Mouse (Mus musculus) kidney, adult 2 months (tissue): Measurements from ENCODE around the gene Cog1. TPM values are rescaled to one million over a fixed set of nuclear protein-coding genes. Genes with fewer than 3 reads are reported as not detected.

Source experiments
- DNase-seq: peaks from one replicate; pipeline ENCODE4 v3.0.0; 2021
- H3K27ac ChIP-seq: fragments of 200-500 bp; 2 replicates; pipeline ENCODE4 v1.5.1; 2012; ENCODE audit warnings: low read depth, low read length, control low read depth, inconsistent platforms; ENCODE audit not compliant: insufficient read depth
- H3K27me3 ChIP-seq: fragments of 200-500 bp; replicated peaks from 2 replicates; pipeline ENCODE4 v1.6.1; 2012; ENCODE audit warnings: mild to moderate bottlenecking, moderate library complexity, low read length, inconsistent platforms; ENCODE audit not compliant: control insufficient read depth, insufficient read depth
- H3K36me3 ChIP-seq: fragments of 200-500 bp; 2 replicates; pipeline ENCODE4 v1.6.1; 2012; ENCODE audit warnings: mild to moderate bottlenecking, moderate library complexity, low read length, inconsistent platforms; ENCODE audit not compliant: control insufficient read depth, insufficient read depth
- H3K4me1 ChIP-seq: fragments of 200-500 bp; 2 replicates; pipeline ENCODE4 v1.6.1; 2011; ENCODE audit warnings: low read length; ENCODE audit not compliant: control insufficient read depth, insufficient read depth
- H3K4me3 ChIP-seq: fragments of 200-500 bp; 2 replicates; pipeline ENCODE4 v1.5.1; 2011; ENCODE audit warnings: mild to moderate bottlenecking, low read depth, low read length, control low read depth; ENCODE audit not compliant: insufficient read depth
- CTCF ChIP-seq: fragments of 200-500 bp; conservative IDR thresholded peaks from 2 replicates; pipeline ENCODE4 v1.5.1; 2011; ENCODE audit warnings: low read depth, mild to moderate bottlenecking, control low read depth, low read length, moderate library complexity, mixed read lengths; ENCODE audit not compliant: insufficient read depth, insufficient read length
- POLR2A ChIP-seq: fragments of 200-500 bp; IDR thresholded peaks from one replicate; pipeline ENCODE4 v1.6.1; 2011; ENCODE audit warnings: low read depth, low read length, control low read depth
- WGBS: fragments of 180-500 bp; shearing (Covaris S2); methylation state at CpG from one replicate; pipeline ENCODE4 v1.1.7; 2018; 5-methylcytosine and 5-hydroxymethylcytosine counted together
- polyA plus RNA-seq: library from polyadenylated mRNA; depleted of rRNA; stranded (reverse); fragments of >200 nt; gene quantifications from 2 replicates; pipeline ENCODE4 v1.2.3, GENCODE M21; 2012

The Cog1 gene
- polyA plus RNA-seq, 1 experiment: 32.8 TPM

DNA sequence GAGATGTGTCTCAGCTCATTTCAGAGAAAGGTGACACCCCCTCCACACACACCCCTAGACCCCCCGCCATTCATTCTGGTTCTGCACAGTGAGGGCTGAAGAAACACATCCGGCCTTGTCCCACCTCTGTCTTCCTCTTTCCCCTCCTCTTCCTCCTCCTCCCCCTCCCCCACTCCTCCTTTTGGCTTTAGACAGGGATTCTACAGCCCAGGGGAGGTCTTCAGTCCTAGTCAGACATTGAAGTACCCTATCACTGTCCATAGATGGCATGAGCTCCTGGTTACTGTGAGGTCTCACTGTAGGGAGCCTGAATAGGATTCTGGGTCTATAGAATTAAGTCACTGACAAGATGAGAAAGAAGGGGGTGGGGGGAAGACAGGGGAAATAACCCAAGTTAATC is 28.0 kb upstream of the Cog1 start:
- no peak for TF ChIP-seq POLR2A
- TF ChIP-seq CTCF: no peak
- Histone ChIP-seq H3K4me1 (0 out of 2 replicates have a peak, but pooled peaks cover 4% of the 10 kb centered on the region), H3K36me3 (no peaks in the 10 kb centered on the region), H3K4me3 (no peak overlapping the region), H3K27ac (no peak overlapping the region), H3K27me3 (no peaks in the 10 kb centered on the region)
- 82% methylated on average over 2 of the region's 2 CpGs for WGBS
- DNase-seq: no peak

DNA sequence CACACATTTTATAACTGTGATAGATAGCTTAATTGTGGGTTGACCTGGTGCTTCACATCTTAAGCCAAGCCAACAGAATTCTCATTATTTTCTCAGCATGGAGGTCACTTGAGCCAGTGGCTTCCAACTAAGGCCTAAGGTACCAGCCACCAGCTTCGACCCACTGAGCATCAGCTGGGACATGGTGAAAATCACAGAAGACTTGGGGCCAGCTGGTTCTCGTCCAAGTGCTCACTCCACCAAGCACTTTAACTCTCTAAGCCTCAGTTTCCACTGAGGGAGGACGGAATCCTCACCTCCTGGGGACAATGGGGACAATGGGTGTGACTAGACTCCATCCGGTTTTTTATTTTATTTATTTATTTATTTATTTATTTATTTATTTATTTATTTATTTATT is 26.9 kb upstream of the Cog1 start:
- TF ChIP-seq POLR2A (no peak), CTCF (no peak)
- Histone ChIP-seq H3K27me3 (no peaks in the 10 kb centered on the region), H3K27ac (no peak overlapping the region), H3K4me1 (0 out of 2 replicates have a peak, but pooled peaks cover 4% of the 10 kb centered on the region), H3K4me3 (no peak overlapping the region), H3K36me3 (no peaks in the 10 kb centered on the region)
- no peak for DNase-seq
- WGBS: 92% methylated on average over 4 of the region's 4 CpGs

DNA sequence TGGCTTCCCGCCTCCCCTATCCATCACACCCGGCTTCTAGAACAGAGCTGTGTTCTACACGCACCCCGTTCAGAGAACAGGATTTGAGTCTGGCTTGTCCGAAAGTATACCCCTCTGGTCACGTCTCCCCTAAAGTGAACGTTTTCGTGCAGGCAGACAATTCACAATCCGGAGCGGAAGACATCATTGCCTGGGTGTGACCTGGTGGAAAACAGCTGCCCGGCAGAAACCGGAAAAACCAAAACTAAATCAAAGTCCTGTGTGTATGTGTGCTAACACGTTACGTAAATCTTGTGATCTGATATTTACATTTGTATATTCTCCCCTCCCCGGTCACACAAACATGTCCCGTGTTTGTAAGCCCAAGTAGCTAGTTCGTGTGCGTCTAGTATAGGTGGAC is 23.5 kb upstream of the Cog1 start:
- DNase-seq: no peak
- H3K27ac ChIP-seq: no peak overlapping the region
- no peaks in the 10 kb centered on the region for H3K4me1 ChIP-seq
- TF ChIP-seq CTCF (no peak), POLR2A (no peak)
- H3K36me3 ChIP-seq: no peaks in the 10 kb centered on the region
- no peaks in the 10 kb centered on the region for H3K27me3 ChIP-seq
- 93% methylated on average over 18 of the region's 18 CpGs for WGBS
- no peak overlapping the region for H3K4me3 ChIP-seq

DNA sequence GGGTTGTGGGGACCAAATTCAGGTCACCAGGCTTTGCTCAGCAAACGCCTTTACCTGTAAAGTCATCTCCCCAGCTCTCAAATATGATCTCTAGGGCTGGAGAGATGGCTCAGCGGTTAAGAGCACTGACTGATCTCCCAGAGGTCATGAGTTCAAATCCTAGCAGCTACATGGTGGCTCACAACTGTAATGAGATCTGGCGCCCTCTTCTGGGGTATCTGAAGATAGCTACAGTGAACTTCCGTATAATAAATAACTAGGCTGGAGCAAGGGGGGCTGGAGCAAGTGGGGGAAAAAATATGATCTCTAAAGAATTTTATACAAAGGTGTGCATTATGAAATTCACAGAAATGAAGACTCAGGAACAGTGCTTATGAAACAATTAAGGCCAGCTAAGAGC is 21.2 kb upstream of the Cog1 start:
- DNase-seq: peak; percentile 21
- Histone ChIP-seq H3K27ac (no peak overlapping the region), H3K4me1 (no peaks in the 10 kb centered on the region), H3K36me3 (no peaks in the 10 kb centered on the region), H3K4me3 (no peak overlapping the region), H3K27me3 (no peaks in the 10 kb centered on the region)
- TF ChIP-seq POLR2A (no peak), CTCF (peak; percentile 27; the same call in 1 of the 2 replicates)
- 46% methylated on average over 4 of the region's 4 CpGs for WGBS

- Histone ChIP-seq H3K4me3 (no peak overlapping the region), H3K4me1 (no peaks in the 10 kb centered on the region), H3K27me3 (no peaks in the 10 kb centered on the region), H3K27ac (no peak overlapping the region), H3K36me3 (no peaks in the 10 kb centered on the region)
- TF ChIP-seq POLR2A (no peak), CTCF (peak; percentile 59)
- 52% methylated on average over 7 of the region's 7 CpGs for WGBS
- DNase-seq: peak; percentile 23
Observed at GRCm38 (mm10) chr11:113630642-113631041, 18.3 kb upstream of the Cog1 start.

DNA sequence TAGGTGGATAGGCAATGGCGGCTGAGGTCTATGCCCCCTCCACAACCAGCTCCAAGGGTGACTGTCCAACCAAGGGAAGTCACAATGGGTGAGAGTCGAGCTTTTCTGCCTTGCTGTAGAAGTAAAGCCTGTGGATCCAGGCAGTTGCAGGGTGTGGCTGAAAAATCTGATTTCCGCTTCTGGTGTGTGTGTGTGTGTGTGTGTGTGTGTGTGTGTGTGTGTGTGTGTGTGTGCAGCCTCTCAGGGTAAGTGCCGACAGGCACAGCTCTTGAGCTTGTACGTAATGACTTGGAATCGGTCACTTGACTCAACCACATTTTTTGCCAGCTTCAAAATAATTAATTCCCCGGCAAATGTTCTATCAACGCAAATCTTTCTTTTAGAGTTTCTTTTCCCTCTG is 17.7 kb upstream of the Cog1 start:
- H3K27me3 ChIP-seq: no peaks in the 10 kb centered on the region
- H3K36me3 ChIP-seq: no peaks in the 10 kb centered on the region
- no peak for DNase-seq
- H3K4me3 ChIP-seq: no peak overlapping the region
- no peak overlapping the region for H3K27ac ChIP-seq
- WGBS: 62% methylated on average over 8 of the region's 8 CpGs
- H3K4me1 ChIP-seq: no peaks in the 10 kb centered on the region
- TF ChIP-seq CTCF (no peak), POLR2A (no peak)

- Histone ChIP-seq H3K27ac (no peak overlapping the region), H3K4me3 (no peak overlapping the region), H3K36me3 (no peaks in the 10 kb centered on the region), H3K27me3 (no peaks in the 10 kb centered on the region), H3K4me1 (no peaks in the 10 kb centered on the region)
- DNase-seq: peak; percentile 23
- 44% methylated on average over 8 of the region's 8 CpGs for WGBS
- TF ChIP-seq POLR2A (no peak), CTCF (no peak)
Observed at GRCm38 (mm10) chr11:113631862-113632261, 17.1 kb upstream of the Cog1 start.

DNA sequence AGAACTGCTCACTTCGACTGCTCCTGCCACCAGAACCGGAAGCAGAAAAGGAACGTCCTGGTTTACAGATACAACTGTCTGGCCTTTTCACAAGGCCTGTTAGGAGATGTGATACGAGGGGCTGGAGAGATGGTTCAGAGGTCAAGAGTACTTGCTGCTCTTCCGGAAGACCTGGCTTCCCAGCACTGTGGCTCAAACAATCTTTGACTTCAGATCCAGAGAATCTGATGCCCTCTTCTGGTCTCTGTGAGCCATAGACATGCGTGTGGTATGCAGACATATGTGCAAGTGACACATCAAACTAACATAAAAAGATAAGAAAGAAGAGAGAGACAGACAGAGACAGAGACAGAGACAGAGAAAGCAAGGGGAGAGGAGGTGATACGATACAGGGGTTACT is 16.7 kb upstream of the Cog1 start:
- no peak overlapping the region for H3K27ac ChIP-seq
- TF ChIP-seq POLR2A: no peak
- no peak for TF ChIP-seq CTCF

More for the DNA sequence above, 16.7 kb upstream of the Cog1 start:
- 73% methylated on average over 7 of the region's 7 CpGs for WGBS
- Histone ChIP-seq H3K27me3 (no peaks in the 10 kb centered on the region), H3K36me3 (no peaks in the 10 kb centered on the region), H3K4me1 (no peaks in the 10 kb centered on the region), H3K4me3 (no peak overlapping the region)
- no peak for DNase-seq
